16 mouse cellular contexts compared by ENCODE assay signal in genomic region chr9:41879080-41879479, GRCm38 (mm10).
DNase-seq lines count a peak whose midpoint lies in the region; ATAC-seq and TF ChIP-seq lines count a peak whose summit lies in the region.
"Had no signal": no experiment of that assay in that cellular context is flagged by ENCODE, and none has a peak within 500 bp of the region (broad histone marks: within the 10 kb centered on the region; RNA-seq: fewer than 3 reads in every experiment).

No protein-coding gene starts in this region.

- no peak overlapping the region for H3K4me3 ChIP-seq in intestine, embryonic 14.5 days (ENCODE audit: low read depth, low read length)
- H3K4me3 ChIP-seq in intestine, postnatal 0 days (ENCODE audit: low read depth, low read length): no peak overlapping the region
- no peak overlapping the region for H3K4me3 ChIP-seq in layer of hippocampus, adult 2 months
- H3K4me3 ChIP-seq in thymus, adult 2 months (ENCODE audit: control insufficient read depth, insufficient read depth, low read length): no peak overlapping the region
- H3K4me3 ChIP-seq: hindbrain, embryonic 10.5 days; midbrain, embryonic 13.5 days; neural tube, embryonic 13.5 days had no signal

- no peak for TF ChIP-seq POLR2A in thymus, adult 2 months (IDR thresholded peaks at IDR 0.05; ENCODE audit: control insufficient read depth, extremely low read depth, insufficient read depth, low read length, poor library complexity)

- no peaks in the 10 kb centered on the region for H3K9me3 ChIP-seq in intestine, embryonic 14.5 days (ENCODE audit: control insufficient read depth, low read length)
- no peaks in the 10 kb centered on the region for H3K9me3 ChIP-seq in intestine, postnatal 0 days (ENCODE audit: control insufficient read depth)
- H3K9me3 ChIP-seq: hindbrain, embryonic 10.5 days; midbrain, embryonic 13.5 days; neural tube, embryonic 13.5 days had no signal

- no peak for DNase-seq in intestine, embryonic 14.5 days (ENCODE audit: low spot score)
- peak; percentile 28 to 56 for DNase-seq in heart, adult 9 months (ENCODE audit: low spot score in 2 of 2)
- DNase-seq in kidney, postnatal 14 days: peak; percentile 46
- peak; percentile 69 for DNase-seq in lung, postnatal 36 days
- no peak for DNase-seq in layer of hippocampus, adult 2 months (ENCODE audit: low spot score in 2 of 2)
- DNase-seq in thymus, adult 2 months: no peak
- no peak for DNase-seq in thymus, postnatal 10 days (ENCODE audit: low spot score in 2 of 2)
- DNase-seq: adrenal gland, adult 2 months; forebrain, postnatal 0 days; right cerebral cortex, postnatal 14 days; thymus, adult 18-20 months had no signal

- 30% methylated on average over 1 of the region's 1 CpGs for WGBS in intestine, embryonic 14.5 days
- 71% methylated on average over 1 of the region's 1 CpGs for WGBS in intestine, postnatal 0 days
- WGBS in thymus, adult 2 months: 95% methylated on average over 1 of the region's 1 CpGs

- H3K27me3 ChIP-seq in intestine, embryonic 14.5 days (replicated peaks; ENCODE audit: control insufficient read depth, insufficient read depth, low read length): no peaks in the 10 kb centered on the region
- no peaks in the 10 kb centered on the region for H3K27me3 ChIP-seq in intestine, postnatal 0 days (replicated peaks; ENCODE audit: control insufficient read depth, insufficient read depth, low read length)
- H3K27me3 ChIP-seq in thymus, adult 2 months (ENCODE audit: control insufficient read depth, insufficient read depth, low read length): no peaks in the 10 kb centered on the region
- H3K27me3 ChIP-seq: midbrain, embryonic 13.5 days; neural tube, embryonic 13.5 days had no signal

- peaks cover 30% of the 10 kb centered on the region for H3K4me1 ChIP-seq in intestine, embryonic 14.5 days (replicated peaks; ENCODE audit: control insufficient read depth, insufficient read depth, low read length)
- no peaks in the 10 kb centered on the region for H3K4me1 ChIP-seq in intestine, postnatal 0 days (replicated peaks; ENCODE audit: control insufficient read depth, insufficient read depth, low read length)
- no peaks in the 10 kb centered on the region for H3K4me1 ChIP-seq in thymus, adult 2 months (replicated peaks; ENCODE audit: control insufficient read depth, insufficient read depth, low read length)

- TF ChIP-seq CTCF in intestine, postnatal 0 days (IDR thresholded peaks at IDR 0.05; ENCODE audit: low read depth): no peak
- no peak for TF ChIP-seq CTCF in layer of hippocampus, adult 2 months (conservative IDR thresholded peaks at IDR 0.05)
- no peak for TF ChIP-seq CTCF in thymus, adult 2 months (IDR thresholded peaks at IDR 0.05; ENCODE audit: borderline replicate concordance, control insufficient read depth, extremely low read depth, insufficient read depth, low read length, poor library complexity)

- peak overlapping the region; percentile 94 for H3K27ac ChIP-seq in intestine, embryonic 14.5 days (ENCODE audit: low read depth)
- no peak overlapping the region for H3K27ac ChIP-seq in intestine, postnatal 0 days (ENCODE audit: low read depth, low read length)
- H3K27ac ChIP-seq in layer of hippocampus, adult 2 months: no peak overlapping the region
- H3K27ac ChIP-seq in thymus, adult 2 months (ENCODE audit: control insufficient read depth, insufficient read depth, low read length): no peak overlapping the region
- H3K27ac ChIP-seq: midbrain, embryonic 13.5 days; neural tube, embryonic 13.5 days had no signal

- H3K36me3 ChIP-seq in intestine, embryonic 14.5 days (ENCODE audit: control insufficient read depth, insufficient read depth, low read length): no peaks in the 10 kb centered on the region
- H3K36me3 ChIP-seq in intestine, postnatal 0 days (ENCODE audit: control insufficient read depth, insufficient read depth): no peaks in the 10 kb centered on the region
- H3K36me3 ChIP-seq in thymus, adult 2 months (ENCODE audit: control insufficient read depth, insufficient read depth, low read length): no peaks in the 10 kb centered on the region
- H3K36me3 ChIP-seq: hindbrain, embryonic 10.5 days; midbrain, embryonic 13.5 days; neural tube, embryonic 13.5 days had no signal

- no peak; the same call in 1 of the 2 replicates for ATAC-seq in intestine, embryonic 14.5 days (replicated peaks; ENCODE audit: low FRiP score, low TSS enrichment, low read depth)
- ATAC-seq in intestine, postnatal 0 days: no peak
- ATAC-seq: forebrain, postnatal 0 days; midbrain, embryonic 13.5 days had no signal

- peak overlapping the region; percentile 8; the same call in 1 of the 2 replicates for H3K4me2 ChIP-seq in intestine, embryonic 14.5 days (ENCODE audit: low read length)
- H3K4me2 ChIP-seq in intestine, postnatal 0 days (replicated peaks; ENCODE audit: low read depth): no peak overlapping the region
- H3K4me2 ChIP-seq: liver, embryonic 11.5 days; midbrain, embryonic 13.5 days; neural tube, embryonic 13.5 days had no signal

- no peak overlapping the region for H3K9ac ChIP-seq in intestine, embryonic 14.5 days (ENCODE audit: low read length)
- no peak overlapping the region for H3K9ac ChIP-seq in intestine, postnatal 0 days (ENCODE audit: low read depth, low read length)
- H3K9ac ChIP-seq: forebrain, postnatal 0 days; midbrain, embryonic 13.5 days; neural tube, embryonic 13.5 days had no signal

Comparison
In these comparisons a context has a peak if more than half of its experiments do, and no peak if none do; other contexts are left out.
1. DNase-seq: peak in heart, adult 9 months (2 of 2), kidney, postnatal 14 days (single experiment) and lung, postnatal 36 days (single experiment); none in intestine, embryonic 14.5 days (single experiment), layer of hippocampus, adult 2 months (0 of 2), thymus, adult 2 months (single experiment) and thymus, postnatal 10 days (0 of 2).